ENCODE assay signal across 13 mouse cellular contexts in genomic region chr11:72407574-72407973, GRCm38 (mm10). TPM values are rescaled to one million over a fixed set of nuclear protein-coding genes. Genes with fewer than 3 reads are reported as not detected.
DNase-seq lines count a peak whose midpoint lies in the region; ATAC-seq and TF ChIP-seq lines count a peak whose summit lies in the region.
"Had no signal": no experiment of that assay in that cellular context is flagged by ENCODE, and none has a peak within 500 bp of the region (broad histone marks: within the 10 kb centered on the region; RNA-seq: fewer than 3 reads in every experiment).

No protein-coding gene starts in this region.

- no peak for ATAC-seq in lung, embryonic 14.5 days (ENCODE audit: insufficient read depth)
- no peak for ATAC-seq in stomach, embryonic 14.5 days (ENCODE audit: insufficient number of reproducible peaks, insufficient read depth, low FRiP score, low read depth)
- no peak for ATAC-seq in erythroid progenitor cell, adult 5-6 weeks (replicated peaks; ENCODE audit: low FRiP score, poor library complexity, severe bottlenecking)

- peak overlapping the region; percentile 97 for H3K4me2 ChIP-seq in lung, embryonic 14.5 days
- peak overlapping the region; percentile 89 for H3K4me2 ChIP-seq in stomach, embryonic 14.5 days (replicated peaks; ENCODE audit: low read depth, low read length)

- no peaks in the 10 kb centered on the region for H3K9me3 ChIP-seq in lung, embryonic 14.5 days (ENCODE audit: low read depth, low read length)
- H3K9me3 ChIP-seq in stomach, embryonic 14.5 days (ENCODE audit: control insufficient read depth, low read depth, low read length), result no peaks in the 10 kb centered on the region
- H3K9me3 ChIP-seq: megakaryocyte, embryonic 14.5 days had no signal

- intact Hi-C loops in heart, adult 2 months (cut with DNase I), result no loop called here
- intact Hi-C loops in heart, postnatal 25 days (cut with DNase I), result no loop called here

- no peak for TF ChIP-seq POLR2A in lung, adult 2 months (IDR thresholded peaks at IDR 0.05; ENCODE audit: borderline replicate concordance, extremely low read depth, low read depth, low read length)
- no peak for TF ChIP-seq POLR2A in heart, adult 2 months (IDR thresholded peaks at IDR 0.05; ENCODE audit: insufficient read depth, low read depth, low read length)

- peak; percentile 65 for DNase-seq in lung, embryonic 14.5 days
- no peak for DNase-seq in lung, adult 2 months
- DNase-seq in heart, adult 2 months, result peak; percentile 49 to 72
- DNase-seq in heart, postnatal 25 days (ENCODE audit: low spot score), result peak; percentile 40
- no peak for DNase-seq in adrenal gland, adult 18-20 months (ENCODE audit: low spot score in 2 of 2)
- no peak for DNase-seq in MN1 (ENCODE audit: low spot score)
- DNase-seq: cerebellum, adult 9-10 months; left cerebral cortex, postnatal 4 days had no signal

- peak overlapping the region; percentile 94 for H3K4me3 ChIP-seq in lung, embryonic 14.5 days (ENCODE audit: low read depth, low read length)
- no peak overlapping the region for H3K4me3 ChIP-seq in lung, adult 2 months (replicated peaks; ENCODE audit: extremely low read depth, low read depth, low read length)
- peak overlapping the region; percentile 11; the same call in 1 of the 2 replicates for H3K4me3 ChIP-seq in heart, adult 2 months
- H3K4me3 ChIP-seq in stomach, embryonic 14.5 days (ENCODE audit: low read depth, low read length), result no peak overlapping the region
- H3K4me3 ChIP-seq: megakaryocyte, embryonic 14.5 days had no signal

- H3K79me2 ChIP-seq in heart, adult 2 months (replicated peaks; ENCODE audit: control insufficient read depth, insufficient read depth, low read length), result no peaks in the 10 kb centered on the region; the same call in none of the 2 replicates

- H3K27me3 ChIP-seq in lung, embryonic 14.5 days (ENCODE audit: insufficient read depth, low read length), result no peaks in the 10 kb centered on the region
- H3K27me3 ChIP-seq in heart, adult 2 months (ENCODE audit: control insufficient read depth, insufficient read depth, low read length), result no peaks in the 10 kb centered on the region
- no peaks in the 10 kb centered on the region for H3K27me3 ChIP-seq in stomach, embryonic 14.5 days (ENCODE audit: control insufficient read depth, insufficient read depth, low read length)

- 6% methylated on average over 7 of the region's 7 CpGs for WGBS in lung, embryonic 14.5 days
- WGBS in lung, adult 2 months, result 26% methylated on average over 7 of the region's 7 CpGs
- WGBS in heart, adult 2 months, result 14% methylated on average over 7 of the region's 7 CpGs
- WGBS in stomach, embryonic 14.5 days, result 13% methylated on average over 7 of the region's 7 CpGs

- peak; percentile 85 for TF ChIP-seq EP300 in heart, adult 2 months (IDR thresholded peaks at IDR 0.05; ENCODE audit: insufficient read depth, low read depth, low read length)

- no peak for TF ChIP-seq CTCF in lung, embryonic 14.5 days (IDR thresholded peaks at IDR 0.05; ENCODE audit: low read depth)
- no peak for TF ChIP-seq CTCF in lung, adult 2 months (IDR thresholded peaks at IDR 0.05; ENCODE audit: insufficient read depth, low read length)
- TF ChIP-seq CTCF in heart, adult 2 months (IDR thresholded peaks at IDR 0.05), result no peak

- peaks cover 25% of the 10 kb centered on the region for H3K36me3 ChIP-seq in lung, embryonic 14.5 days (ENCODE audit: insufficient read depth)
- H3K36me3 ChIP-seq in heart, adult 2 months (ENCODE audit: control insufficient read depth, insufficient read depth, low read length), result no peaks in the 10 kb centered on the region
- no peaks in the 10 kb centered on the region for H3K36me3 ChIP-seq in stomach, embryonic 14.5 days (ENCODE audit: control insufficient read depth, insufficient read depth, low read length)

- H3K27ac ChIP-seq in lung, embryonic 14.5 days (ENCODE audit: low read depth), result peak overlapping the region; percentile 90
- peak overlapping the region; percentile 49 for H3K27ac ChIP-seq in heart, adult 2 months
- peak overlapping the region; percentile 71; the same call in 1 of the 2 replicates for H3K27ac ChIP-seq in stomach, embryonic 14.5 days (ENCODE audit: low read length)

- peak overlapping the region; percentile 34; the same call in 1 of the 2 replicates for H3K9ac ChIP-seq in lung, embryonic 14.5 days
- H3K9ac ChIP-seq in heart, adult 2 months (ENCODE audit: low read depth, low read length), result 0 out of 2 replicates have a peak overlapping the region, but pooled peaks have one; percentile 1
- H3K9ac ChIP-seq in stomach, embryonic 14.5 days (replicated peaks; ENCODE audit: low read depth, low read length), result no peak overlapping the region

- peaks cover 50% of the 10 kb centered on the region for H3K4me1 ChIP-seq in lung, embryonic 14.5 days (ENCODE audit: insufficient read depth)
- H3K4me1 ChIP-seq in lung, adult 2 months (ENCODE audit: control insufficient read depth, insufficient read depth, low read length), result peaks cover 2% of the 10 kb centered on the region; the same call in 1 of the 2 replicates
- H3K4me1 ChIP-seq in heart, adult 2 months (ENCODE audit: control insufficient read depth, insufficient read depth, low read length), result peaks cover 20% of the 10 kb centered on the region
- peaks cover 32% of the 10 kb centered on the region for H3K4me1 ChIP-seq in stomach, embryonic 14.5 days (ENCODE audit: control insufficient read depth, insufficient read depth, low read length)

RNA-seq across cellular contexts. Expression of gene Smtnl2, which starts 3.9 kb away (rescaled TPM):
- 107 and 122 TPM in 2 replicates for polyA plus RNA-seq in lung, embryonic 14.5 days (2014; fragmentation: Nextera tagmentation; extraction: Ambion mirVana)
- 32.1 and 34.5 TPM in 2 replicates for polyA plus RNA-seq in lung, adult 2 months (2012; rRNA removed)
- 10 to 100 TPM; 13.1 to 14.3 TPM for total RNA-seq in heart, adult 2 months (2021)
- polyA plus RNA-seq in heart, adult 2 months (2012; rRNA removed), result 12.7 and 18.9 TPM in 2 replicates
- 10 to 100 TPM; 19.0 to 21.6 TPM for total RNA-seq in heart, postnatal 25 days (2021)
- 28.8 and 31.6 TPM in 2 replicates for polyA plus RNA-seq in stomach, embryonic 14.5 days (2014; fragmentation: Nextera tagmentation; extraction: Ambion mirVana)
- 1.4 TPM in 1 of 2 replicates, not detected in the other for total RNA-seq in erythroid progenitor cell, adult 5-6 weeks (2015; ENCODE audit: low replicate concordance)
- total RNA-seq in erythroid progenitor cell, adult 5-6 weeks (2017; ENCODE audit: low replicate concordance), result 0.26 and 0.30 TPM in 2 replicates
- total RNA-seq in adrenal gland, adult 18-20 months (2021), result 1 to 10 TPM; 1.3 to 2.6 TPM

RNA-seq across cellular contexts. Expression of gene Ggt6, which starts 27.8 kb away (rescaled TPM):
- not detected in 2 replicates for polyA plus RNA-seq in lung, embryonic 14.5 days (2014; fragmentation: Nextera tagmentation; extraction: Ambion mirVana)
- polyA plus RNA-seq in lung, adult 2 months (2012; rRNA removed), result 2.9 and 7.0 TPM in 2 replicates
- not detected for total RNA-seq in heart, adult 2 months (2021)
- 0.20 TPM in 1 of 2 replicates, not detected in the other for polyA plus RNA-seq in heart, adult 2 months (2012; rRNA removed)
- under 1 TPM in 1 of 2 experiments, not detected in 1; 0.31 TPM for total RNA-seq in heart, postnatal 25 days (2021)
- polyA plus RNA-seq in stomach, embryonic 14.5 days (2014; fragmentation: Nextera tagmentation; extraction: Ambion mirVana), result 0.51 and 1.7 TPM in 2 replicates
- not detected in 2 replicates for total RNA-seq in erythroid progenitor cell, adult 5-6 weeks (2015; ENCODE audit: low replicate concordance)
- not detected in 2 replicates for total RNA-seq in erythroid progenitor cell, adult 5-6 weeks (2017; ENCODE audit: low replicate concordance)
- total RNA-seq in adrenal gland, adult 18-20 months (2021), result 1 to 10 TPM in 1 of 2 experiments, under 1 TPM in 1; 0.80 to 3.4 TPM
- total RNA-seq: hematopoietic stem cell, adult 5-6 weeks; left cerebral cortex, postnatal 4 days had no signal

RNA-seq across cellular contexts. Expression of gene Mybbp1a, which starts 33.6 kb away (rescaled TPM):
- polyA plus RNA-seq in lung, embryonic 14.5 days (2014; fragmentation: Nextera tagmentation; extraction: Ambion mirVana), result 157 and 161 TPM in 2 replicates
- 26.1 and 32.8 TPM in 2 replicates for polyA plus RNA-seq in lung, adult 2 months (2012; rRNA removed)
- 10 to 100 TPM; 42.7 to 46.1 TPM for total RNA-seq in heart, adult 2 months (2021)
- polyA plus RNA-seq in heart, adult 2 months (2012; rRNA removed), result 21.8 and 30.6 TPM in 2 replicates
- 10 to 100 TPM; 40.9 to 42.8 TPM for total RNA-seq in heart, postnatal 25 days (2021)
- polyA plus RNA-seq in stomach, embryonic 14.5 days (2014; fragmentation: Nextera tagmentation; extraction: Ambion mirVana), result 121 and 126 TPM in 2 replicates
- 37.5 and 82.2 TPM in 2 replicates for total RNA-seq in erythroid progenitor cell, adult 5-6 weeks (2015; ENCODE audit: low replicate concordance)
- total RNA-seq in erythroid progenitor cell, adult 5-6 weeks (2017; ENCODE audit: low replicate concordance), result 4.8 and 7.6 TPM in 2 replicates
- total RNA-seq in adrenal gland, adult 18-20 months (2021), result 10 to 100 TPM; 75.1 to 86.3 TPM

RNA-seq across cellular contexts. Expression of gene Tekt1, which starts 45.3 kb away (rescaled TPM):
- polyA plus RNA-seq in lung, embryonic 14.5 days (2014; fragmentation: Nextera tagmentation; extraction: Ambion mirVana), result 6.1 and 6.5 TPM in 2 replicates
- 4.8 and 8.3 TPM in 2 replicates for polyA plus RNA-seq in lung, adult 2 months (2012; rRNA removed)
- not detected for total RNA-seq in heart, adult 2 months (2021)
- 0.49 TPM in 1 of 2 replicates, not detected in the other for polyA plus RNA-seq in heart, adult 2 months (2012; rRNA removed)
- not detected for total RNA-seq in heart, postnatal 25 days (2021)
- 0.18 and 1.2 TPM in 2 replicates for polyA plus RNA-seq in stomach, embryonic 14.5 days (2014; fragmentation: Nextera tagmentation; extraction: Ambion mirVana)
- not detected in 2 replicates for total RNA-seq in erythroid progenitor cell, adult 5-6 weeks (2015; ENCODE audit: low replicate concordance)
- total RNA-seq in erythroid progenitor cell, adult 5-6 weeks (2017; ENCODE audit: low replicate concordance), result not detected in 2 replicates
- total RNA-seq in adrenal gland, adult 18-20 months (2021), result under 1 TPM; 0.20 to 0.26 TPM
- total RNA-seq: hematopoietic stem cell, adult 5-6 weeks had no signal
- polyA plus RNA-seq: large intestine, adult 2 months had no signal

Comparison
In these comparisons a context has a peak if more than half of its experiments do, and no peak if none do; other contexts are left out.
1. DNase-seq: peak in lung, embryonic 14.5 days (single experiment), heart, adult 2 months (2 of 2) and heart, postnatal 25 days (single experiment); none in lung, adult 2 months (single experiment), adrenal gland, adult 18-20 months (0 of 2) and MN1 (single experiment).
2. H3K4me3 ChIP-seq: peak in lung, embryonic 14.5 days (single experiment) and heart, adult 2 months (single experiment); none in lung, adult 2 months (single experiment) and stomach, embryonic 14.5 days (single experiment).
3. Peak in every context shown above with its lines, with median percentiles within 50 percentile points of each other: H3K27ac ChIP-seq.